ENCODE assay signal across 11 mouse cellular contexts in the genomic region with DNA sequence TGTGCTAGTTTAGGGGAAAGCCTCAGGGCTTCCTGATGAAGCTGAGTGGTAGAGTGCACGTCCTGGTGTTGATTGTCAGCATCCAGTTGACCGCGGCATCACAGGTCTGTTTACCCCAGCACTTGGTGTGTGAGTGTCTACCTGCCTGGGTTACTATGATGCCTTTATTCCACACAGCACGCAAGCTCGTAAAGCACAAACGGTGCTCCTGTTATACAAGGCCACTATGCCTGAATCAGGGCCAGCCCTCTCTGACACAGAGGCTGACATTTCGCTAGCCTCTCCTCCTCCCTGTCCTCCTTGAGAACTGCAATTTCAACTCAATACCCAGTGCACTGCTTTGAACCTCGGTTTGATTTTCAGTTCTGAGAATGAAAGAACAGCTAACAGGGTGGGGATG. TPM values are rescaled to one million over a fixed set of nuclear protein-coding genes. Genes with fewer than 3 reads are reported as not detected.
DNase-seq lines count a peak whose midpoint lies in the region; ATAC-seq lines count a peak whose summit lies in the region.
"Had no signal": no experiment of that assay in that cellular context is flagged by ENCODE, and none has a peak within 500 bp of the region (broad histone marks: within the 10 kb centered on the region; RNA-seq: fewer than 3 reads in every experiment).

No protein-coding gene starts in this region.

- peak overlapping the region; percentile 12; the same call in 1 of the 2 replicates for H3K4me2 ChIP-seq in heart, embryonic 14.5 days (ENCODE audit: low read length)
- H3K4me2 ChIP-seq: embryonic facial prominence, embryonic 13.5 days had no signal

- no peak for DNase-seq in heart, postnatal 4 days
- DNase-seq in thymus, postnatal 4 days = peak; percentile 34
- no peak for DNase-seq in thymus, postnatal 36 days
- DNase-seq in induced T-regulatory cell, adult 2 months (ENCODE audit: low read depth) = peak; percentile 59
- DNase-seq in right cerebral cortex, adult 2 months (ENCODE audit: low spot score in 2 of 2) = no peak
- DNase-seq in natural killer cell, adult 2 months (ENCODE audit: low spot score in 2 of 2) = no peak
- DNase-seq: kidney, adult 11 months; right cerebral cortex, adult 18-20 months had no signal

- H3K4me1 ChIP-seq in heart, embryonic 14.5 days (ENCODE audit: control insufficient read depth in 2 of 2, insufficient read depth in 2 of 2, low read length in 2 of 2) = peaks cover 18 to 55% of the 10 kb centered on the region in 2 experiments

- H3K36me3 ChIP-seq in heart, embryonic 14.5 days (ENCODE audit: control insufficient read depth, insufficient read depth, low read length) = no peaks in the 10 kb centered on the region
- H3K36me3 ChIP-seq: embryonic facial prominence, embryonic 13.5 days had no signal

- 67% methylated on average over 8 of the region's 8 CpGs for WGBS in heart, embryonic 14.5 days

- H3K27me3 ChIP-seq in heart, embryonic 14.5 days (ENCODE audit: control insufficient read depth, insufficient read depth, low read length) = peaks cover under 1% of the 10 kb centered on the region; the same call in 1 of the 2 replicates

- ATAC-seq in heart, embryonic 14.5 days (ENCODE audit: insufficient number of reproducible peaks, insufficient read depth, low FRiP score, low read depth) = no peak

- no peaks in the 10 kb centered on the region for H3K9me3 ChIP-seq in heart, embryonic 14.5 days (ENCODE audit: control insufficient read depth, low read length)
- H3K9me3 ChIP-seq: embryonic facial prominence, embryonic 13.5 days had no signal

- H3K9ac ChIP-seq in heart, embryonic 14.5 days (ENCODE audit: low read length) = peak overlapping the region; percentile 55
- H3K9ac ChIP-seq: embryonic facial prominence, embryonic 13.5 days had no signal

- H3K4me3 ChIP-seq in heart, embryonic 14.5 days (ENCODE audit: control insufficient read depth in 1 of 2, insufficient read depth in 1 of 2, low read depth in 1 of 2, low read length in 2 of 2) = no peak overlapping the region
- H3K4me3 ChIP-seq: embryonic facial prominence, embryonic 13.5 days had no signal

- peak overlapping the region; percentile 8 to 25; a peak in 2 of 4 replicates for H3K27ac ChIP-seq in heart, embryonic 14.5 days (replicated peaks in 1 of 2; ENCODE audit: control insufficient read depth in 1 of 2, insufficient read depth in 1 of 2, low read depth in 2 of 2, low read length in 2 of 2)
- H3K27ac ChIP-seq: embryonic facial prominence, embryonic 13.5 days had no signal

RNA-seq across cellular contexts. Expression of a gene that starts 2.6 kb away (rescaled TPM):
- not detected in 2 replicates for polyA plus RNA-seq in heart, embryonic 14.5 days (2014; fragmentation: Nextera tagmentation; extraction: Ambion mirVana)
- total RNA-seq in heart, postnatal 4 days (2021) = not detected
- polyA plus RNA-seq: embryonic facial prominence, embryonic 13.5 days had no signal

RNA-seq across cellular contexts. Expression of a gene that starts 5.6 kb away (rescaled TPM):
- polyA plus RNA-seq in heart, embryonic 14.5 days (2014; fragmentation: Nextera tagmentation; extraction: Ambion mirVana) = 12.7 and 14.1 TPM in 2 replicates
- 10 to 100 TPM; 40.4 to 43.9 TPM for total RNA-seq in heart, postnatal 4 days (2021)

RNA-seq across cellular contexts. Expression of a gene that starts 49.5 kb away (rescaled TPM):
- 12.8 and 13.6 TPM in 2 replicates for polyA plus RNA-seq in heart, embryonic 14.5 days (2014; fragmentation: Nextera tagmentation; extraction: Ambion mirVana)
- 10 to 100 TPM; 15.3 to 15.8 TPM for total RNA-seq in heart, postnatal 4 days (2021)

RNA-seq across cellular contexts. Expression of a gene that starts 55.0 kb away (rescaled TPM):
- polyA plus RNA-seq in heart, embryonic 14.5 days (2014; fragmentation: Nextera tagmentation; extraction: Ambion mirVana) = not detected in 2 replicates
- total RNA-seq in heart, postnatal 4 days (2021) = not detected
- polyA plus RNA-seq: embryonic facial prominence, embryonic 13.5 days; lung, embryonic 16.5 days had no signal

Comparison
In these comparisons a context has a peak if more than half of its experiments do, and no peak if none do; other contexts are left out.
1. DNase-seq: peak in thymus, postnatal 4 days (single experiment) and induced T-regulatory cell, adult 2 months (single experiment); none in heart, postnatal 4 days (single experiment), thymus, postnatal 36 days (0 of 2), right cerebral cortex, adult 2 months (0 of 2) and natural killer cell, adult 2 months (0 of 2).